Mouse (Mus musculus): ENCODE results near the gene Olfr194. TPM values are rescaled to one million over a fixed set of nuclear protein-coding genes. Genes with fewer than 3 reads are reported as not detected.
"Not testable (repeated sequence)": the region's sequence is repeated elsewhere in the genome, so short reads cannot be mapped to it uniquely, and the experiment has no call there.

Gene Olfr194
- not detected in 2 replicates for polyA plus RNA-seq (2014; fragmentation: Nextera tagmentation; extraction: Ambion mirVana)

GRCm38 (mm10) chr16:59120969-59121368 lies at the start of gene Olfr194:
Olfr194 (minus strand) TSS chr16:59121069.
- H3K27ac ChIP-seq (replicated peaks; ENCODE audit: low read depth, low read length): no peak within 1 kb of the TSS
- ATAC-seq (replicated peaks; ENCODE audit: insufficient number of reproducible peaks, low FRiP score, low TSS enrichment, low read depth) (no peak), DNase-seq (ENCODE audit: low spot score) (no peak)
- H3K27me3 ChIP-seq (ENCODE audit: control insufficient read depth, insufficient read depth, low read length): no peaks in the 10 kb centered on the region
- H3K4me3 ChIP-seq (ENCODE audit: low read depth, low read length): no peak within 1 kb of the TSS
- no peak within 1 kb of the TSS for H3K4me2 ChIP-seq (ENCODE audit: low read depth, low read length)
- H3K9me3 ChIP-seq (replicated peaks; ENCODE audit: control insufficient read depth, low read length): no peaks in the 10 kb centered on the region
- no peaks in the 10 kb centered on the region for H3K36me3 ChIP-seq (replicated peaks; ENCODE audit: control insufficient read depth, insufficient read depth, low read depth, low read length)
- no peaks in the 10 kb centered on the region for H3K4me1 ChIP-seq (ENCODE audit: control insufficient read depth, insufficient read depth, low read length)
- no peak within 1 kb of the TSS for H3K9ac ChIP-seq (replicated peaks; ENCODE audit: low read length)

GRCm38 (mm10) chr16:59170354-59170753 lies 49.5 kb upstream of the Olfr194 start, which contains the start of gene Olfr196:
Olfr196 (minus strand) TSS chr16:59170454.
- H3K4me2 ChIP-seq (ENCODE audit: low read depth, low read length): no peak within 1 kb of the TSS
- no peak within 1 kb of the TSS for H3K9ac ChIP-seq (replicated peaks; ENCODE audit: low read length)
- no peaks in the 10 kb centered on the region for H3K9me3 ChIP-seq (replicated peaks; ENCODE audit: control insufficient read depth, low read length)
- no peaks in the 10 kb centered on the region for H3K27me3 ChIP-seq (ENCODE audit: control insufficient read depth, insufficient read depth, low read length)
- no peak within 1 kb of the TSS for H3K4me3 ChIP-seq (ENCODE audit: low read depth, low read length)
- H3K4me1 ChIP-seq (ENCODE audit: control insufficient read depth, insufficient read depth, low read length): no peaks in the 10 kb centered on the region
- WGBS: 64% methylated on average over 3 of the region's 3 CpGs
- H3K27ac ChIP-seq (replicated peaks; ENCODE audit: low read depth, low read length): no peak within 1 kb of the TSS
- H3K36me3 ChIP-seq (replicated peaks; ENCODE audit: control insufficient read depth, insufficient read depth, low read depth, low read length): no peaks in the 10 kb centered on the region
- DNase-seq (ENCODE audit: low spot score) (no peak), ATAC-seq (replicated peaks; ENCODE audit: insufficient number of reproducible peaks, low FRiP score, low TSS enrichment, low read depth) (no peak)

GRCm38 (mm10) chr16:59151996-59152395 lies 31.1 kb upstream of the Olfr194 start:
- ATAC-seq (replicated peaks; ENCODE audit: insufficient number of reproducible peaks, low FRiP score, low TSS enrichment, low read depth) (no peak), DNase-seq (ENCODE audit: low spot score) (no peak)
- no peaks in the 10 kb centered on the region for H3K9me3 ChIP-seq (replicated peaks; ENCODE audit: control insufficient read depth, low read length)
- H3K9ac ChIP-seq (replicated peaks; ENCODE audit: low read length): no peak overlapping the region
- no peaks in the 10 kb centered on the region for H3K36me3 ChIP-seq (replicated peaks; ENCODE audit: control insufficient read depth, insufficient read depth, low read depth, low read length)
- no peaks in the 10 kb centered on the region for H3K27me3 ChIP-seq (ENCODE audit: control insufficient read depth, insufficient read depth, low read length)
- no peak overlapping the region for H3K27ac ChIP-seq (replicated peaks; ENCODE audit: low read depth, low read length)
- H3K4me3 ChIP-seq (ENCODE audit: low read depth, low read length): no peak overlapping the region
- whole genome bisulfite sequencing: 83% methylated on average over 2 of the region's 2 CpGs
- no peak overlapping the region for H3K4me2 ChIP-seq (ENCODE audit: low read depth, low read length)
- H3K4me1 ChIP-seq (ENCODE audit: control insufficient read depth, insufficient read depth, low read length): no peaks in the 10 kb centered on the region

- WGBS: 86% methylated on average over 1 of the region's 1 CpGs
- Histone ChIP-seq H3K4me1 (ENCODE audit: control insufficient read depth, insufficient read depth, low read length) (no peaks in the 10 kb centered on the region), H3K27me3 (ENCODE audit: control insufficient read depth, insufficient read depth, low read length) (no peaks in the 10 kb centered on the region), H3K4me2 (ENCODE audit: low read depth, low read length) (no peak within 1 kb of the TSS), H3K9ac (replicated peaks; ENCODE audit: low read length) (no peak within 1 kb of the TSS), H3K36me3 (replicated peaks; ENCODE audit: control insufficient read depth, insufficient read depth, low read depth, low read length) (no peaks in the 10 kb centered on the region), H3K27ac (replicated peaks; ENCODE audit: low read depth, low read length) (no peak within 1 kb of the TSS), H3K9me3 (replicated peaks; ENCODE audit: control insufficient read depth, low read length) (no peaks in the 10 kb centered on the region), H3K4me3 (ENCODE audit: low read depth, low read length) (no peak within 1 kb of the TSS)
- no peak for DNase-seq (ENCODE audit: low spot score)
- no peak for ATAC-seq (replicated peaks; ENCODE audit: insufficient number of reproducible peaks, low FRiP score, low TSS enrichment, low read depth)
These were observed 25.9 kb upstream of the Olfr194 start, which contains the start of gene Olfr195 for GRCm38 (mm10) chr16:59146746-59147145. Olfr195 (plus strand) TSS chr16:59147046.

GRCm38 (mm10) chr16:59141105-59141504 lies 20.2 kb upstream of the Olfr194 start:
- no peaks in the 10 kb centered on the region for H3K9me3 ChIP-seq (replicated peaks; ENCODE audit: control insufficient read depth, low read length)
- DNase-seq (ENCODE audit: low spot score) (no peak), ATAC-seq (replicated peaks; ENCODE audit: insufficient number of reproducible peaks, low FRiP score, low TSS enrichment, low read depth) (no peak)
- H3K9ac ChIP-seq (replicated peaks; ENCODE audit: low read length): no peak overlapping the region
- no peak overlapping the region for H3K4me2 ChIP-seq (ENCODE audit: low read depth, low read length)
- no peak overlapping the region for H3K4me3 ChIP-seq (ENCODE audit: low read depth, low read length)
- no peaks in the 10 kb centered on the region for H3K36me3 ChIP-seq (replicated peaks; ENCODE audit: control insufficient read depth, insufficient read depth, low read depth, low read length)
- H3K4me1 ChIP-seq (ENCODE audit: control insufficient read depth, insufficient read depth, low read length): no peaks in the 10 kb centered on the region
- H3K27me3 ChIP-seq (ENCODE audit: control insufficient read depth, insufficient read depth, low read length): no peaks in the 10 kb centered on the region
- no peak overlapping the region for H3K27ac ChIP-seq (replicated peaks; ENCODE audit: low read depth, low read length)

GRCm38 (mm10) chr16:59130740-59131139 lies 9.9 kb upstream of the Olfr194 start:
- Histone ChIP-seq H3K9me3 (replicated peaks; ENCODE audit: control insufficient read depth, low read length) (no peaks in the 10 kb centered on the region), H3K9ac (replicated peaks; ENCODE audit: low read length) (no peak overlapping the region), H3K4me1 (ENCODE audit: control insufficient read depth, insufficient read depth, low read length) (no peaks in the 10 kb centered on the region), H3K27ac (replicated peaks; ENCODE audit: low read depth, low read length) (no peak overlapping the region), H3K4me2 (ENCODE audit: low read depth, low read length) (no peak overlapping the region), H3K4me3 (ENCODE audit: low read depth, low read length) (no peak overlapping the region), H3K36me3 (replicated peaks; ENCODE audit: control insufficient read depth, insufficient read depth, low read depth, low read length) (no peaks in the 10 kb centered on the region), H3K27me3 (ENCODE audit: control insufficient read depth, insufficient read depth, low read length) (no peaks in the 10 kb centered on the region)
- ATAC-seq (replicated peaks; ENCODE audit: insufficient number of reproducible peaks, low FRiP score, low TSS enrichment, low read depth): no peak
- DNase-seq (ENCODE audit: low spot score): no peak
- 78% methylated on average over 1 of the region's 1 CpGs for WGBS

- WGBS: 77% methylated on average over 1 of the region's 1 CpGs
- no peaks in the 10 kb centered on the region for H3K4me1 ChIP-seq (ENCODE audit: control insufficient read depth, insufficient read depth, low read length)
These were observed 9.1 kb downstream of the Olfr194 start, which contains the start of gene Olfr193 for GRCm38 (mm10) chr16:59111781-59112180. Olfr193 (minus strand) TSS chr16:59111881.

GRCm38 (mm10) chr16:59108522-59108921 lies 12.3 kb downstream of the Olfr194 start:
- H3K27me3 ChIP-seq (ENCODE audit: control insufficient read depth, insufficient read depth, low read length); H3K9ac ChIP-seq (replicated peaks; ENCODE audit: low read length); DNase-seq (ENCODE audit: low spot score); ATAC-seq (replicated peaks; ENCODE audit: insufficient number of reproducible peaks, low FRiP score, low TSS enrichment, low read depth); H3K4me1 ChIP-seq (ENCODE audit: control insufficient read depth, insufficient read depth, low read length); H3K27ac ChIP-seq (replicated peaks; ENCODE audit: low read depth, low read length); H3K9me3 ChIP-seq (replicated peaks; ENCODE audit: control insufficient read depth, low read length); H3K4me3 ChIP-seq (ENCODE audit: low read depth, low read length); H3K4me2 ChIP-seq (ENCODE audit: low read depth, low read length); H3K36me3 ChIP-seq (replicated peaks; ENCODE audit: control insufficient read depth, insufficient read depth, low read depth, low read length): not testable (repeated sequence)
- WGBS: 71% methylated on average over 5 of the region's 5 CpGs

More at GRCm38 (mm10) chr16:59111781-59112180, 9.1 kb downstream of the Olfr194 start, which contains the start of gene Olfr193:
- ATAC-seq (replicated peaks; ENCODE audit: insufficient number of reproducible peaks, low FRiP score, low TSS enrichment, low read depth) (no peak), DNase-seq (ENCODE audit: low spot score) (no peak)
- H3K27me3 ChIP-seq (ENCODE audit: control insufficient read depth, insufficient read depth, low read length): no peaks in the 10 kb centered on the region
- no peak within 1 kb of the TSS for H3K4me3 ChIP-seq (ENCODE audit: low read depth, low read length)
- H3K9me3 ChIP-seq (replicated peaks; ENCODE audit: control insufficient read depth, low read length): no peaks in the 10 kb centered on the region
- H3K9ac ChIP-seq (replicated peaks; ENCODE audit: low read length): no peak within 1 kb of the TSS
- no peak within 1 kb of the TSS for H3K4me2 ChIP-seq (ENCODE audit: low read depth, low read length)
- H3K36me3 ChIP-seq (replicated peaks; ENCODE audit: control insufficient read depth, insufficient read depth, low read depth, low read length): no peaks in the 10 kb centered on the region
- H3K27ac ChIP-seq (replicated peaks; ENCODE audit: low read depth, low read length): no peak within 1 kb of the TSS
